Mouse (Mus musculus): ENCODE measurements around the gene Gm8122. TPM values are rescaled to one million over a fixed set of nuclear protein-coding genes. Genes with fewer than 3 reads are reported as not detected.
"Not testable (repeated sequence)": the region's sequence is repeated elsewhere in the genome, so short reads cannot be mapped to it uniquely, and the experiment has no call there.

The Gm8122 gene
- not detected for total RNA-seq (2021)

- DNase-seq: not testable (repeated sequence)
These were observed at the start of gene Gm8122 for GRCm38 (mm10) chr14:43235204-43235603. Gene Gm8122, minus strand, starts transcription at chr14:43235304.

DNA sequence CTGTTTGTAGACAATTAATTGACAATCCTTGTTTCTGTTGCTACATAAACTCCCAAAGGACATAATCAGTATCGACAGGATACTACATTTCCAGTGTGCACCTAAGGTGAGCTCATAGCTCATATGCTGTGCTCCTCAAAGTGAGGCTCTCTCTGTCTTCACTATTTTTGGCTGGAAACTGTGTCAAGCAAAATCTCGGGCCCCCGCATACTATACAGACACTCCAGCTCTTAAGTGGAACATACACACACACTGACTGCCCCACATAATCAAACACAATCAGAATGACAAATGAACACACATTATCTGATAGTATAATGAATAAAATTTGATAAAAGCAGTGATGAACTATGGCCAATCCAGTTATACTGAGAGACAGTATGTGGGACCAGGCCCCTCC lies 43.6 kb upstream of the Gm8122 start:
- not testable (repeated sequence) for DNase-seq

DNA sequence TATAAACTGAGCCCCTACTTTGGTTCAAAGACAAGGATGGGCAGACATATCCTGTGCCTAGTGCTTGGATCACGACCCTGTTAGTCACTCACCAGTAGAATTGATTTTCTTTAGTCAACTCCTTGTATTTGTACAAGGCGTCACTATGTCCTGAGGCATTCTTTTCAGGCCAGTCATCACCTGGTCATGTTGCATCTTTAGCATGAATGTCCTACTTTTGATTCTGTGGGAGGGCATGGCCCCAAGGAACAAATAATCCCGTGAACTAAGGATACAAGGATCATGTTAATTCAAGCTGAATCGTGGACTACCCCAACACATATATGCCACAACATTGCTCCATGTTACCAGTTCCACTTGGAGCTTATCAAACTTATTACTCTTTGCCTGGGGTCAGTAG lies 43.0 kb upstream of the Gm8122 start:
- DNase-seq: not testable (repeated sequence)

DNA sequence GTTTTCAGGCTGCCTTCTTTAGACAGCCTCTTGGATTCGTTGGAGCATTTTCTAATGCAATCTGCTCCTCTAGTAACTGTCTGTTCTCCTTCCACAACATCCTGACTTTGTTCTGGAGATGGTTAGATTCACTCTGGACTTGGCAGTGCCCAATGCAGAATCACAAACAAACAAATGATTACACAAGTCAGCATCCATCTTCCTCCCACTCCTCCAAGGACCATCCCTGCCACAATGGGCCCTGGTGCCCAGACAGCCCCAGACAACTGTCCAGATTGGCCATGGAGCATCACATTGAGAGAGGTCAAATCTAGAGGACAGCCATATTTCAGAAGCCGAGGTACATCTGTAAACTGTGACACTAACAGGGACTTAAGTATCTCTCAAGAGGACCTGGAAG lies 42.4 kb upstream of the Gm8122 start:
- not testable (repeated sequence) for DNase-seq

- not testable (repeated sequence) for DNase-seq
These were observed 40.6 kb upstream of the Gm8122 start for GRCm38 (mm10) chr14:43275752-43276151.

DNA sequence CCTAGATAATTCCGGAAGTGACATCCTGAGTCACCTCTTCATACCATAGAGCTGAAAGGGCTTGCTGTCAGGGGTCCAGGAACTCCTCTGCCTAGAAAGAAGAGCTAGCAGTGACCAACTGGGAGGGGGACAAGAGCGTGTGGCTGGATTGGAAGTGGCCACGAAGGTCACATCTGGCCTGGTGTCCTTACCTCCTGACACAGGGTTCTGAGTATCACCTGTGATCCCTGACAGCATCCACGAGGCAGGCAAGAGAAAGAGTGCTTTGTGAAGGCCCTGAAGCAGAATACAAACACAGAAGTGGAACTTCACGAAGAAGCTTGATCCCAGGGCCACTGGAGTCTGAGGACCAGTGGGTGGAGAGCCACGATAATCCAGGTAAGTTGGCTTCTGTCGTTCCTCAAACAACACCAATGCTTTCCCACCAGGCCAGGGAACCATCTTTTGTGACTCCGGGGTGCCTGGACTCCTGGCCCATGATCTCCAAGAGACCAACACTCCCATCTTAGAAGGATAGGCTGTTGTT lies 39.9 kb upstream of the Gm8122 start, which contains the start of gene Gm9732:
Gene Gm9732, plus strand, starts transcription at position 51 of the 526 bp plus-strand sequence.
- not testable (repeated sequence) for DNase-seq

- not testable (repeated sequence) for DNase-seq
These were observed 38.1 kb upstream of the Gm8122 start for GRCm38 (mm10) chr14:43273161-43273560.

DNA sequence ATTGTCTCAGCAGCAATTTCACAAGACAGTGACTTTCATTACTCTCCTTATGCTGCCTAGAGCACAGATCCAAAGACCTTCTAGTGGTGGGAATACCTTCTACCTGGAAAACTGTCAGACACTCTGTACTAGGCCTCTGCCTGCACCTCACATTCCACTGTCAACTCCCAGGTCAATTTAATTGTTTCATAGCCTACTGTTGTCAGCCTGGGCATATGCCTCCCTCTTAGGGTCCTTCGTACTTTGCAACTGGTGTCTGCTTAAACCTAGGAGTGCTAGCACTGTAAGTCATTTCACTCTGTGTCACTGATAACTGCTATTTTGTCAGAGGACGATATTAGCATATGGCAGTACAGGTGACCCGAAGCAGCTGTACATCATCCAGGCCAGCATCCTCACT lies 34.1 kb upstream of the Gm8122 start:
- DNase-seq: peak; percentile 10

DNA sequence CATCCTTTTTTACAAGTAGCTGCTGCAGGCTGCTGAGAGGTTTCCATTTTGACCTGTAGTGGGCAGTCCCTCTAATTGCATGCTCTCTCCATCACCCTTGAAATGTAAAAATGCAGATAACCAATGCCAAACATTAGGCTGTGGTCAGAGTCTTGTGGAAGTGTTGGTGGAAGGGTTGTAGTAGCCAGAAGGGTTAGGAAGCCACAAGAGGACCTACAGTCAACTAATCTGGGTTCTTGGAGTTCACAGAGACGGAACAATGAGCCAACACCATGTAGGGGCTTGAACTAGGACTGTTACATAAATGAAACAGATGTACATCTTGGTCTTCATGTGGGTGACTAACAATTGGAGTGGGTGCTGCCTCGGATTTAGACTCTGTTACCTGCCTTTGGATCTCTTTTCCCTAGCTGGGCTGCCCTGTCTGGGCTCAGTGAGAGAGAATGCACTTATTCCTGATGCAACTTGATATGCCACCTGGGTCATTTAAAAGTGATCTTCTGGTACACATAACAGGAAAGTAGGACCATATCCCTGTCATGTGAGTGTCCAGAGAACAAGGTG lies 33.5 kb upstream of the Gm8122 start:
- peak; percentile 4 for DNase-seq

DNA sequence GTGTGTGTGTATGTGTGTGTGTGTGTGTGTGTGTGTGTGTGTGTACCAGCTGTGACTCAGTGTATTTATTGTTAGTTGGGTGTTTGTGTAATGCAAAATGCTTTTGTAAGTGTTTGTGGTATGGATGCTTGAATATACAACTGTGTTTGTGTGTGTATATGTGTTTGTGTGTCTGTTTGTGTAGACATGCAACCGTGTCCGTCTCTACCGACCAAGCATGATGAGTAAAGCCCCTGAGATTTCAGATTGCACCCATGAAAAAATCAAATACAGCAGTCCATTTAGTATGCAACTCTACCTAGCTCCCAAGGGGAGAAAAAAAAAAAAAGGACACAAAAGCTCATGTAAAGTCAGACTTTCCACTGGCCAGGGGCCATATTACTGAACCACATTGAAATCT lies 28.3 kb upstream of the Gm8122 start:
- DNase-seq: not testable (repeated sequence)

DNA sequence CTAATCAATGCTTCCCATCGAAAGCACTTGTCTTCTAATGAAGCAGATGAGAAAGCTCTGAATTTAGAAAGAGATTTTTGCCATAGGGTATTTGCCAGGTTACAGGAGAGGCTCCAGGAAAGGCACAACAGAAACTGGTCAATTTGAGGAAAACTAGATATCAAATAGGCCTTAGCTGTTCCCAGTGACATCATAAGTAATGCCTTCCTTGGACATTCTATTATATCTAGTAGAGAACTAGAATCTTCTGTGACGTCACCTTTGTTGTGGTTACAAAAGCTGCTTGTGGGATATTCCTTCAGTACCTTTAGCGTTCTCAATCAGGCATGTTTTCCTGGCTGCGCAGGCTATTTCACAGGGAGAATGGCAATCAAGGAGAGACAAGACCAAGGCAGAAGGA lies 23.2 kb upstream of the Gm8122 start, which contains the start of gene Gm8126:
Gene Gm8126, plus strand, starts transcription at position 301 of the 400 bp plus-strand sequence.
- not testable (repeated sequence) for DNase-seq

GRCm38 (mm10) chr14:43256511-43256910 lies 21.4 kb upstream of the Gm8122 start:
- not testable (repeated sequence) for DNase-seq

DNA sequence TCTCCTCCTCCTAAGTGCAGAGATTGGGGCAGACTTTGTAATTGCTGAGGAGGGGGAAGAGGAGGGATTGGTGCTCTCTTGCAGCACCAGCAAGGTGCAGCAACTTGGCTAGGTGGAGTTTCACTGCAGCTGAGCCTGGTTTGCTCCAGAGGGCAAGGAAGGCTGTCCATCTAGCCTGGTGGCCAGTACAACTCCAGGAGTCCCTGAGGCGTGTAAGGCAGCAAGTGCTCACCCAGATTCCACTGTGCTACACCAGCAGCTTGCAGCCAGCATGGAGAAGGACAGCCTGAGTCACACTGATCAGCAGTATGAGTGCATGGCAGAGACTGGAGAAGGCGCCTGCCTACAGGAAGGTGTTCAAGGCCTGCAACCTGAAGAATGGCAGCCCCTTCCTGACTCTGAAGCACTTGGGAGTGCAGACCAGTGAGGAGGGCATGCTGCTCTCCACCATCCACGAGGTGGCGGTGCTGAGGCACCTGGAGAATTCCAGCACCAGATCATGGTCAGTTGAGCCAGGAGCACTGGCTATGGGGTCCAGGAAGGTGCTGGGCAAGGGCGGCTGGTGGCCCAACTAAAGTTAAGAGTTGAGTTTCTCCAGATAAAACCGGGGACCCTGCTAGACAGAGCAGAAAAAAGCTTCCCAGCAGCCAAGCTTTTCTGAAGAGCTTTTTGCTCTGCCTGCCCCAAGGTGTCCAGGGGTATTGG lies 15.6 kb upstream of the Gm8122 start:
- not testable (repeated sequence) for DNase-seq

GRCm38 (mm10) chr14:43249611-43250170 lies 14.6 kb upstream of the Gm8122 start:
- not testable (repeated sequence) for DNase-seq

DNA sequence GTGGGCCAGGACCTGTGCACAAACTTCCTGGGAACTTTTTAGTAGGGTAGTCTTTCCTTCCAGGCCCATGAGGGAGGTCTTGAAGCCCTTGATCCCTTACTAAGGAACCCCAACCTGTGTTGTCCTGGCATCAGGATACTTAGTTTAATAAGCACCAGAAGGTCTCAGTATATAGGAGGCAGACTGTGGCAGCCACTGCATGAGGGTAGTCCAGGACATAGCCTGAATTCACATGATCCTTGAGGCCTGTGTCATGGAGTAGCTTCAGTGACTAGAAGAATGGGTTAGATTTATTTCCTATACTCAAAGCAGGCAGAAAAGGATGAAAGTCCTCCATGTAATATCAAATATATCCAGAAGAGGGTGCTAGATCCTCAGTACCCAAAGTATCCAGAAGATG lies 2.7 kb upstream of the Gm8122 start:
- DNase-seq: not testable (repeated sequence)

Other genes starting within 250 kb of the Gm8122 start
- gene Gm8082, start 241.7 kb downstream of the Gm8122 start, total RNA-seq (2021): not detected
- gene Gm10376, start 219.7 kb downstream of the Gm8122 start, total RNA-seq (2021): not detected
- gene Gm8094, start 158.7 kb downstream of the Gm8122 start, total RNA-seq (2021): not detected
- gene Gm8104, start 134.7 kb downstream of the Gm8122 start, total RNA-seq (2021): not detected
- gene Gm7233, start 55.4 kb downstream of the Gm8122 start, total RNA-seq (2021): not detected
- not detected for gene Gm8126, start 23.3 kb upstream of the Gm8122 start, total RNA-seq (2021)
- not detected for gene Gm9732, start 39.7 kb upstream of the Gm8122 start, total RNA-seq (2021)
- not detected for gene Gm8127, start 58.5 kb upstream of the Gm8122 start, total RNA-seq (2021)
- not detected for gene 1700001F09Rik, start 112.5 kb upstream of the Gm8122 start, total RNA-seq (2021)
- gene Gm8138, start 181.0 kb upstream of the Gm8122 start, total RNA-seq (2021): not detected

Data from heart, postnatal 4 days (tissue).